Mouse (Mus musculus) CH12.LX (cell line): ENCODE results near the gene Prss40.

ENCODE experiments used
- CTCF ChIP-seq, 2 experiments: IDR thresholded peaks in 1 of 2; conservative IDR thresholded peaks in 1 of 2; 2 replicates each; pipeline ENCODE4 v1.5.1; 2011 to 2012; ENCODE audit warnings: low read depth in 2 of 2, low read length in 2 of 2, improper control_type of control experiment in 1 of 2, inconsistent platforms in 1 of 2, mild to moderate bottlenecking in 1 of 2, moderate library complexity in 1 of 2
- E2F4 ChIP-seq: IDR thresholded peaks from 2 replicates; pipeline ENCODE4 v1.6.1; 2011; ENCODE audit warnings: low read depth, low read length, improper control_type of control experiment; ENCODE audit not compliant: insufficient replicate concordance
- GABPA ChIP-seq: IDR thresholded peaks from 2 replicates; pipeline ENCODE4 v1.6.1; 2012; ENCODE audit warnings: low read depth, low read length, improper control_type of control experiment, inconsistent platforms; ENCODE audit not compliant: insufficient replicate concordance
- JUND ChIP-seq: conservative IDR thresholded peaks from 2 replicates; pipeline ENCODE4 v1.6.1; 2011; ENCODE audit warnings: low read depth, low read length, improper control_type of control experiment
- MAFK ChIP-seq: IDR thresholded peaks from 2 replicates; pipeline ENCODE4 v1.6.1; 2011; ENCODE audit warnings: low read length, improper control_type of control experiment; ENCODE audit not compliant: insufficient replicate concordance
- POLR2A ChIP-seq: IDR thresholded peaks from 2 replicates; pipeline ENCODE4 v1.6.1; 2011; ENCODE audit warnings: low read depth, mild to moderate bottlenecking, improper control_type of control experiment, low read length
- USF1 ChIP-seq: IDR thresholded peaks from 2 replicates; pipeline ENCODE4 v1.6.1; 2014; ENCODE audit warnings: low read depth, mild to moderate bottlenecking, inconsistent platforms, low read length, improper control_type of control experiment
- ZKSCAN1 ChIP-seq: IDR thresholded peaks from 2 replicates; pipeline ENCODE4 v1.6.1; 2012; ENCODE audit warnings: low read depth, inconsistent platforms, low read length, improper control_type of control experiment, borderline replicate concordance

- no peak for TF ChIP-seq CTCF (conservative IDR thresholded peaks at IDR 0.05 in 1 of 2, IDR thresholded peaks at IDR 0.05 in 1 of 2; ENCODE audit: low read depth in 2 of 2, low read length in 2 of 2)
- TF ChIP-seq ZKSCAN1: no peak
- no peak for TF ChIP-seq E2F4
- no peak for TF ChIP-seq GABPA
- TF ChIP-seq POLR2A: no peak
- TF ChIP-seq USF1: no peak
- TF ChIP-seq MAFK: no peak
- no peak for TF ChIP-seq JUND
Observed at GRCm38 (mm10) chr1:34507986-34508385, 52.8 kb downstream of the Prss40 start.
